In genomic region chr2:43673619-43674018, GRCm38 (mm10) we compare ENCODE assay signal across 8 mouse cellular contexts.
DNase-seq lines count a peak whose midpoint lies in the region; ATAC-seq and TF ChIP-seq lines count a peak whose summit lies in the region.

No protein-coding gene starts in this region.

- H3K36me3 ChIP-seq in kidney, embryonic 16.5 days (ENCODE audit: insufficient read depth, low read length), result no peaks in the 10 kb centered on the region
- H3K36me3 ChIP-seq in liver, embryonic 12.5 days, result no peaks in the 10 kb centered on the region
- no peaks in the 10 kb centered on the region for H3K36me3 ChIP-seq in neural tube, embryonic 12.5 days
- no peaks in the 10 kb centered on the region for H3K36me3 ChIP-seq in stomach, postnatal 0 days (ENCODE audit: control insufficient read depth, insufficient read depth, low read length)

- peak; percentile 84; the same call in 1 of the 2 replicates for ATAC-seq in kidney, embryonic 16.5 days (ENCODE audit: low FRiP score, low TSS enrichment)
- ATAC-seq in liver, embryonic 12.5 days, result peak; percentile 62; the same call in 1 of the 2 replicates
- peak; percentile 89 for ATAC-seq in neural tube, embryonic 12.5 days (ENCODE audit: low FRiP score, low read depth)
- peak; percentile 70; the same call in 1 of the 2 replicates for ATAC-seq in stomach, postnatal 0 days (ENCODE audit: low FRiP score, low TSS enrichment)

- H3K4me3 ChIP-seq in kidney, embryonic 16.5 days (ENCODE audit: low read length), result no peak overlapping the region
- H3K4me3 ChIP-seq in liver, embryonic 12.5 days, result no peak overlapping the region
- H3K4me3 ChIP-seq in neural tube, embryonic 12.5 days, result no peak overlapping the region
- H3K4me3 ChIP-seq in stomach, postnatal 0 days (ENCODE audit: low read depth, low read length), result no peak overlapping the region

- TF ChIP-seq EP300 in stomach, postnatal 0 days (optimal IDR thresholded peaks at IDR 0.05), result no peak

- H3K27me3 ChIP-seq in kidney, embryonic 16.5 days (ENCODE audit: insufficient read depth, low read length), result no peaks in the 10 kb centered on the region
- H3K27me3 ChIP-seq in liver, embryonic 12.5 days (replicated peaks), result no peaks in the 10 kb centered on the region
- H3K27me3 ChIP-seq in neural tube, embryonic 12.5 days (replicated peaks), result no peaks in the 10 kb centered on the region
- H3K27me3 ChIP-seq in stomach, postnatal 0 days (ENCODE audit: control insufficient read depth, insufficient read depth, low read length), result no peaks in the 10 kb centered on the region

- no peaks in the 10 kb centered on the region for H3K9me3 ChIP-seq in kidney, embryonic 16.5 days (ENCODE audit: low read length)
- H3K9me3 ChIP-seq in liver, embryonic 12.5 days (replicated peaks), result no peaks in the 10 kb centered on the region
- no peaks in the 10 kb centered on the region for H3K9me3 ChIP-seq in neural tube, embryonic 12.5 days
- no peaks in the 10 kb centered on the region for H3K9me3 ChIP-seq in stomach, postnatal 0 days (ENCODE audit: control insufficient read depth, low read length)

- peak; percentile 96 for TF ChIP-seq CTCF in stomach, postnatal 0 days (IDR thresholded peaks at IDR 0.05; ENCODE audit: low read depth)

- H3K4me1 ChIP-seq in kidney, embryonic 16.5 days (ENCODE audit: insufficient read depth, low read length), result no peaks in the 10 kb centered on the region
- no peaks in the 10 kb centered on the region for H3K4me1 ChIP-seq in liver, embryonic 12.5 days
- H3K4me1 ChIP-seq in neural tube, embryonic 12.5 days, result no peaks in the 10 kb centered on the region
- no peaks in the 10 kb centered on the region for H3K4me1 ChIP-seq in stomach, postnatal 0 days (replicated peaks; ENCODE audit: control insufficient read depth, insufficient read depth)

- H3K4me2 ChIP-seq in kidney, embryonic 16.5 days (replicated peaks; ENCODE audit: low read depth, low read length), result no peak overlapping the region
- no peak overlapping the region for H3K4me2 ChIP-seq in liver, embryonic 12.5 days
- no peak overlapping the region for H3K4me2 ChIP-seq in neural tube, embryonic 12.5 days (replicated peaks)
- no peak overlapping the region for H3K4me2 ChIP-seq in stomach, postnatal 0 days (replicated peaks; ENCODE audit: low read depth)

- WGBS in kidney, embryonic 16.5 days, result under 1% methylated on average over 6 of the region's 6 CpGs
- WGBS in liver, embryonic 12.5 days (ENCODE audit: insufficient replicate concordance), result under 1% methylated on average over 6 of the region's 6 CpGs
- WGBS in neural tube, embryonic 12.5 days, result 1% methylated on average over 6 of the region's 6 CpGs
- under 1% methylated on average over 6 of the region's 6 CpGs for WGBS in stomach, postnatal 0 days

- no peak overlapping the region for H3K27ac ChIP-seq in kidney, embryonic 16.5 days (ENCODE audit: low read length)
- H3K27ac ChIP-seq in liver, embryonic 12.5 days, result no peak overlapping the region
- no peak overlapping the region for H3K27ac ChIP-seq in neural tube, embryonic 12.5 days
- no peak overlapping the region for H3K27ac ChIP-seq in stomach, postnatal 0 days (replicated peaks)

- H3K9ac ChIP-seq in kidney, embryonic 16.5 days (replicated peaks; ENCODE audit: low read length), result no peak overlapping the region
- no peak overlapping the region for H3K9ac ChIP-seq in liver, embryonic 12.5 days
- no peak overlapping the region for H3K9ac ChIP-seq in neural tube, embryonic 12.5 days
- H3K9ac ChIP-seq in stomach, postnatal 0 days (ENCODE audit: low read length), result no peak overlapping the region

- DNase-seq in A20 (ENCODE audit: low read depth, low spot score), result peak; percentile 80
- DNase-seq in adrenal gland, adult 18-20 months (ENCODE audit: low spot score in 2 of 2), result peak; percentile 34 to 35
- DNase-seq in embryo, embryonic 10 days (ENCODE audit: low spot score), result peak; percentile 84
- peak; percentile 23 for DNase-seq in gastrocnemius, postnatal 25 days
- peak; percentile 54 for DNase-seq in stomach, postnatal 0 days (ENCODE audit: low spot score)

Comparison
In these comparisons a context has a peak if more than half of its experiments do, and no peak if none do; other contexts are left out.
1. DNase-seq: peak in every context shown above with its lines; median percentile 84 in embryo, embryonic 10 days; 80 in A20; 54 in stomach, postnatal 0 days; 34 in adrenal gland, adult 18-20 months; 23 in gastrocnemius, postnatal 25 days.